Comparison of ENCODE assay signal across 14 mouse cellular contexts in genomic region chr16:10732421-10732820, GRCm38 (mm10). TPM values are rescaled to one million over a fixed set of nuclear protein-coding genes. Genes with fewer than 3 reads are reported as not detected.
DNase-seq lines count a peak whose midpoint lies in the region; ATAC-seq and TF ChIP-seq lines count a peak whose summit lies in the region.
"Had no signal": no experiment of that assay in that cellular context is flagged by ENCODE, and none has a peak within 500 bp of the region (broad histone marks: within the 10 kb centered on the region; RNA-seq: fewer than 3 reads in every experiment).

No protein-coding gene starts in this region.

- peak overlapping the region; percentile 9; the same call in 1 of the 2 replicates for H3K4me2 ChIP-seq in intestine, postnatal 0 days (replicated peaks; ENCODE audit: low read depth)
- H3K4me2 ChIP-seq in heart, embryonic 11.5 days = no peak overlapping the region
- H3K4me2 ChIP-seq: kidney, embryonic 15.5 days; neural tube, embryonic 13.5 days had no signal

- H3K4me1 ChIP-seq in bone marrow, adult 2 months (ENCODE audit: control insufficient read depth, insufficient read depth, low read length) = peaks cover 4% of the 10 kb centered on the region
- H3K4me1 ChIP-seq in intestine, postnatal 0 days (replicated peaks; ENCODE audit: control insufficient read depth, insufficient read depth, low read length) = no peaks in the 10 kb centered on the region
- peaks cover 17% of the 10 kb centered on the region for H3K4me1 ChIP-seq in heart, embryonic 11.5 days (ENCODE audit: control insufficient read depth, insufficient read depth, low read length)

- peak; percentile 80 for ATAC-seq in intestine, postnatal 0 days
- no peak for ATAC-seq in heart, embryonic 11.5 days (replicated peaks; ENCODE audit: insufficient number of reproducible peaks, low FRiP score, low TSS enrichment)

- no peaks in the 10 kb centered on the region for H3K27me3 ChIP-seq in intestine, postnatal 0 days (replicated peaks; ENCODE audit: control insufficient read depth, insufficient read depth, low read length)
- no peaks in the 10 kb centered on the region for H3K27me3 ChIP-seq in heart, embryonic 11.5 days (ENCODE audit: control insufficient read depth, insufficient read depth, low read length)
- H3K27me3 ChIP-seq: kidney, embryonic 15.5 days; neural tube, embryonic 13.5 days had no signal

- no peak for TF ChIP-seq CTCF in bone marrow, adult 2 months (IDR thresholded peaks at IDR 0.05; ENCODE audit: control insufficient read depth, insufficient read depth, low read length)
- TF ChIP-seq CTCF in intestine, postnatal 0 days (IDR thresholded peaks at IDR 0.05; ENCODE audit: low read depth) = no peak

- TF ChIP-seq POLR2A in bone marrow, adult 2 months (IDR thresholded peaks at IDR 0.05; ENCODE audit: borderline replicate concordance, control insufficient read depth, low read depth, low read length) = no peak

- H3K9me3 ChIP-seq in intestine, postnatal 0 days (ENCODE audit: control insufficient read depth) = no peaks in the 10 kb centered on the region
- H3K9me3 ChIP-seq in heart, embryonic 11.5 days (replicated peaks; ENCODE audit: control insufficient read depth, low read length) = no peaks in the 10 kb centered on the region
- H3K9me3 ChIP-seq: kidney, embryonic 15.5 days; neural tube, embryonic 13.5 days had no signal

- no peak overlapping the region for H3K9ac ChIP-seq in intestine, postnatal 0 days (ENCODE audit: low read depth, low read length)
- no peak overlapping the region for H3K9ac ChIP-seq in heart, embryonic 11.5 days (ENCODE audit: low read depth, low read length)
- H3K9ac ChIP-seq: kidney, embryonic 15.5 days; neural tube, embryonic 13.5 days had no signal

- WGBS in bone marrow, adult 2 months = 19% methylated on average over 5 of the region's 5 CpGs
- WGBS in intestine, postnatal 0 days = 44% methylated on average over 5 of the region's 5 CpGs
- WGBS in heart, embryonic 11.5 days (ENCODE audit: insufficient replicate concordance) = 68% methylated on average over 5 of the region's 5 CpGs

- peak overlapping the region; percentile 15 for H3K27ac ChIP-seq in bone marrow, adult 2 months (ENCODE audit: control insufficient read depth, insufficient read depth, low read depth, low read length, poor library complexity)
- no peak overlapping the region for H3K27ac ChIP-seq in intestine, postnatal 0 days (ENCODE audit: low read depth, low read length)
- H3K27ac ChIP-seq in heart, embryonic 11.5 days (ENCODE audit: low read depth, low read length) = no peak overlapping the region
- H3K27ac ChIP-seq: kidney, embryonic 15.5 days; macrophage; neural tube, embryonic 13.5 days had no signal

- peak; percentile 42 for DNase-seq in 416B (ENCODE audit: low read depth)
- DNase-seq in spleen, adult 12 weeks (ENCODE audit: low spot score) = peak; percentile 33
- no peak for DNase-seq in frontal cortex, postnatal 10 days (ENCODE audit: low spot score in 2 of 2)
- no peak for DNase-seq in cerebellum, postnatal 4 days (ENCODE audit: low spot score in 2 of 2)
- DNase-seq in testis, postnatal 10 days (ENCODE audit: low spot score) = no peak
- DNase-seq: cerebellum, adult 11 months had no signal

- H3K4me3 ChIP-seq in bone marrow, adult 2 months (replicated peaks; ENCODE audit: control insufficient read depth, low read depth, low read length) = peak overlapping the region; percentile 19
- no peak overlapping the region for H3K4me3 ChIP-seq in intestine, postnatal 0 days (ENCODE audit: low read depth, low read length)
- no peak overlapping the region for H3K4me3 ChIP-seq in heart, embryonic 11.5 days (ENCODE audit: low read depth, low read length)
- H3K4me3 ChIP-seq: kidney, embryonic 15.5 days; neural tube, embryonic 13.5 days had no signal

- H3K36me3 ChIP-seq in intestine, postnatal 0 days (ENCODE audit: control insufficient read depth, insufficient read depth) = no peaks in the 10 kb centered on the region
- H3K36me3 ChIP-seq in heart, embryonic 11.5 days (ENCODE audit: control insufficient read depth, insufficient read depth, low read length) = no peaks in the 10 kb centered on the region
- H3K36me3 ChIP-seq: kidney, embryonic 15.5 days; neural tube, embryonic 13.5 days had no signal

RNA-seq across cellular contexts. Expression of gene Socs1, which starts 52.9 kb away (rescaled TPM):
- polyA plus RNA-seq in bone marrow, adult 2 months (2011; ENCODE audit: insufficient read depth, insufficient read length, low replicate concordance, missing spikeins) = 2.8 and 4.8 TPM in 2 replicates
- 3.8 and 4.0 TPM in 2 replicates for polyA plus RNA-seq in intestine, postnatal 0 days (2015; fragmentation: Nextera tagmentation; extraction: Ambion mirVana)
- 4.8 and 5.3 TPM in 2 replicates for polyA plus RNA-seq in heart, embryonic 11.5 days (2014; fragmentation: Nextera tagmentation; extraction: Ambion mirVana)

RNA-seq across cellular contexts. Expression of gene Tnp2, which starts 56.0 kb away (rescaled TPM):
- polyA plus RNA-seq in bone marrow, adult 2 months (2011; ENCODE audit: insufficient read depth, insufficient read length, low replicate concordance, missing spikeins) = not detected in 2 replicates
- polyA plus RNA-seq in intestine, postnatal 0 days (2015; fragmentation: Nextera tagmentation; extraction: Ambion mirVana) = not detected in 2 replicates
- polyA plus RNA-seq in heart, embryonic 11.5 days (2014; fragmentation: Nextera tagmentation; extraction: Ambion mirVana) = not detected in 2 replicates
- polyA plus RNA-seq: embryonic facial prominence, embryonic 14.5 days; heart, postnatal 0 days; kidney, embryonic 15.5 days; macrophage; neural tube, embryonic 13.5 days had no signal

RNA-seq across cellular contexts. Expression of gene Prm3, which starts 58.3 kb away (rescaled TPM):
- polyA plus RNA-seq in bone marrow, adult 2 months (2011; ENCODE audit: insufficient read depth, insufficient read length, low replicate concordance, missing spikeins) = not detected in 2 replicates
- polyA plus RNA-seq in intestine, postnatal 0 days (2015; fragmentation: Nextera tagmentation; extraction: Ambion mirVana) = not detected in 2 replicates
- polyA plus RNA-seq in heart, embryonic 11.5 days (2014; fragmentation: Nextera tagmentation; extraction: Ambion mirVana) = not detected in 2 replicates
- polyA plus RNA-seq: embryonic facial prominence, embryonic 14.5 days; heart, postnatal 0 days; kidney, embryonic 15.5 days; macrophage; neural tube, embryonic 13.5 days had no signal

Comparison
In these comparisons a context has a peak if more than half of its experiments do, and no peak if none do; other contexts are left out.
1. DNase-seq: peak in 416B (single experiment) and spleen, adult 12 weeks (single experiment); none in frontal cortex, postnatal 10 days (0 of 2), cerebellum, postnatal 4 days (0 of 2) and testis, postnatal 10 days (single experiment).